Mouse (Mus musculus) embryonic facial prominence, embryonic 12.5 days (tissue): ENCODE results near the gene Cdipt. TPM values are rescaled to one million over a fixed set of nuclear protein-coding genes. Genes with fewer than 3 reads are reported as not detected.
A peak's percentile ranks its signal among the peaks of the same experiment; 100 is the strongest.

Experiments used
- ATAC-seq: fragments of 200-750 bp; cut with Nextera tagmentation; 2 replicates; pipeline ENCODE4 v1.8.0; 2017; ENCODE audit not compliant: insufficient number of reproducible peaks, insufficient read depth, low FRiP score, low TSS enrichment
- H3K27ac ChIP-seq: fragments of 300-500 bp; sonication (generic); 2 replicates; pipeline ENCODE4 v1.5.1; 2016; ENCODE audit warnings: mild to moderate bottlenecking
- H3K27me3 ChIP-seq: fragments of 300-500 bp; sonication (generic); 2 replicates; pipeline ENCODE4 v1.6.1; 2016; ENCODE audit warnings: mild to moderate bottlenecking, moderate library complexity
- H3K36me3 ChIP-seq: fragments of 300-500 bp; sonication (generic); 2 replicates; pipeline ENCODE4 v1.6.1; 2016; ENCODE audit warnings: mild to moderate bottlenecking
- H3K4me1 ChIP-seq: fragments of 300-500 bp; sonication (generic); 2 replicates; pipeline ENCODE4 v1.6.1; 2016
- H3K4me2 ChIP-seq: fragments of 300-500 bp; sonication (generic); replicated peaks from 2 replicates; pipeline ENCODE4 v1.6.1; 2016; ENCODE audit warnings: mild to moderate bottlenecking, moderate library complexity
- H3K4me3 ChIP-seq: fragments of 300-500 bp; sonication (generic); 2 replicates; pipeline ENCODE4 v1.5.1; 2016; ENCODE audit warnings: mild to moderate bottlenecking
- H3K9ac ChIP-seq: fragments of 300-500 bp; sonication (generic); 2 replicates; pipeline ENCODE4 v1.6.1; 2016; ENCODE audit warnings: mild to moderate bottlenecking, moderate library complexity
- H3K9me3 ChIP-seq: fragments of 300-500 bp; sonication (generic); 2 replicates; pipeline ENCODE4 v1.6.1; 2016; ENCODE audit warnings: mild to moderate bottlenecking, moderate library complexity
- WGBS: fragments of 180-500 bp; shearing (Covaris S2); methylation state at CpG from one replicate; pipeline ENCODE4 v1.1.7; 2016; 5-methylcytosine and 5-hydroxymethylcytosine counted together
- polyA plus RNA-seq: library from polyadenylated mRNA; unstranded; fragments of >200 nt; fragmentation: Nextera tagmentation; extraction: Ambion mirVana; gene quantifications from 2 replicates; pipeline ENCODE4 v1.2.1, GENCODE M21; 2016

The Cdipt gene
- polyA plus RNA-seq, 1 experiment from 2014 or later = 88.0 TPM

DNA sequence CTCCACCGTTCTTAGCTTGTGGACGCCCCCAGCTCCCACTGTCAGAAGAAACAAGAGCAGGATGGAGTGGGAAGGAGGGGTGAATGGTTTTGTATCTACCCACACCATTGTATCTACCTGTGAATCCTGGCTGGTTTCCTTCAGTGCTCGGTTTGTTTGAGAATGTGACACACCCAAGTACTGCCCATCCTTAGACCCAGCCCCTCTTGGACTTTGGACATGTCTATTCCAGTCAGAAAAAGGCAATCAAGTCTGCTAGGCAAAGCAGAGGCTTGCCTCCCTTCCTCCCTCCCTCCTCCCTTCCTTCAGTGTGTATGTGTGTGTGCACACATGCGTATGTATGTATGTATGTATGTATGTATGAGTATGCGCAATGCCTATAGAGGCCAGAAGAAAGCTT is 27.9 kb downstream of the Cdipt start:
- Histone ChIP-seq H3K27ac (no peak overlapping the region), H3K27me3 (no peaks in the 10 kb centered on the region), H3K4me3 (no peak overlapping the region), H3K4me1 (0 out of 2 replicates have a peak, but pooled peaks cover 5% of the 10 kb centered on the region), H3K9me3 (no peaks in the 10 kb centered on the region), H3K36me3 (no peaks in the 10 kb centered on the region), H3K9ac (no peak overlapping the region), H3K4me2 (no peak overlapping the region)
- WGBS = 87% methylated on average over 5 of the region's 5 CpGs
- ATAC-seq = no peak

DNA sequence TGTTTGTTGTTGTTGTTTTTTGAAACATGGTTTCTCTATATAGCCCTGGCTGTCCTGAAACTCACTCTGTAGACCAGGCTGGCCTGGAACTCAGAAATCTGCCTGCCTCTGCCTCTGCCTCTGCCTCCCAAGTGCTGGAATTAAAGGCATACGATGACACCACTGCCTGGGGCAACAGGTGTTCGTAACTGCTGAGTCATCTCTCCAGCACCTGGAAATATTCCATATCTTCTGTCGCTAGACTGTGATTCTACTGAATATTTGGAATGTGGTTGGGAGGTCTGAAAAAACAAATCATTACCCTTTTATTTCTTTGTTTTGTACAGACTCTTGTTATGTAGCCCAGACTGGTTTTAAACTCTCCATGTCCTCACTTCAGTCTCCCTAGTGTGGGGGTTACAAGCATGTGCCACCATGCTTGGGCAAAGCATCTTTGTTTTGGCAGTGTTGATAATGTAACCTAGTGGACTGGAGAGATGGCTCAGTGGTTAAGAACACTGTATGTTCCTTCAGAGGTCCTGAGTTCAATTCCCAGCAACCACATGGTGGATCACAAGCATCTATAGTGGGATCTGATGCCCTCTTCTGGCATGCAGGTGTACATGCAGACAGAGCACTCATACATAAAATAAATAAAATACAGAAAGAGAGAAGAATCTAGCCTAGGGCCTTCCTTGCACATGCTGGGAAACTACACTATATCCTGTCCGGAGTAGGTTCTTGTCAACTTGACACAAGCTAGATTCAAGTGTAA is 28.6 kb downstream of the Cdipt start:
- Histone ChIP-seq H3K36me3 (no peaks in the 10 kb centered on the region), H3K4me3 (no peak overlapping the region), H3K9me3 (no peaks in the 10 kb centered on the region), H3K4me2 (no peak overlapping the region), H3K9ac (no peak overlapping the region), H3K27ac (no peak overlapping the region), H3K27me3 (no peaks in the 10 kb centered on the region), H3K4me1 (0 out of 2 replicates have a peak, but pooled peaks cover 5% of the 10 kb centered on the region)
- ATAC-seq = no peak
- WGBS = 86% methylated on average over 4 of the region's 4 CpGs

DNA sequence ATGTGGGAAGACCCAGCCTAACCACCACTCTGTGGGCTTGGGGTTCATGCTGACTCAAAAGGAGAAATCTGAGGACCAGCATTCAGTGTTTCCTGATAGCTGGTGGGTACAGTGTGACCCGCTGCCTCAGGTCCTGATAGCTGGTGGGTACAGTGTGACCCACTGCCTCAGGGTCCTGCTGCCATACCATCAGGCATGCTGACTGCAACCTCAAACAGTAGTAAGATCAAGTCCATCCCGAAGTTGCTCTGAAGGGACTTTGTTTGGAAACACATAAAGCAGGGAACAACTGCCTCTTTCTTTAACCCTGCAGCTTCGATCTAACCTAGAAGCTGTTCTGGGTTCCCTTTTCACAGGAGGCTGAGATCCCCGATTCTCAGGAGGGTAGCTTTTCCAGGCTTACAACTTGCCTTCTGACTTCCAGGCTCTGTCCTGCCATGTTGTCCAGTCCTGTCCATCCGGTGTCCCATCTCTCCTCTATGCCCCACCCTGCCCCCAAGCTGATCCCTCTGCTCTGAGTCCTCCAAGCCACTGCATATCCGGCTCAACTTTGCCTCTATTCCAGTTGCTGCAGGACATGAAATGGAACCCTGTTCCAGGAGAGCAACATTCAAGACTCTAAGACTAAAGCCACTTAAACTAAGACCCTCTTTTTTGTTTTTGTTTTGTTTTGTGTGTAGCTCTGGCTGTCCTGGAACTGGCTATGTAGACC is 31.8 kb downstream of the Cdipt start:
- Histone ChIP-seq H3K36me3 (peaks cover 8% of the 10 kb centered on the region), H3K4me2 (no peak overlapping the region), H3K9me3 (no peaks in the 10 kb centered on the region), H3K27me3 (no peaks in the 10 kb centered on the region), H3K4me1 (0 out of 2 replicates have a peak, but pooled peaks cover 5% of the 10 kb centered on the region), H3K9ac (no peak overlapping the region), H3K27ac (no peak overlapping the region), H3K4me3 (no peak overlapping the region)
- ATAC-seq = no peak
- 78% methylated on average over 6 of the region's 6 CpGs for WGBS

DNA sequence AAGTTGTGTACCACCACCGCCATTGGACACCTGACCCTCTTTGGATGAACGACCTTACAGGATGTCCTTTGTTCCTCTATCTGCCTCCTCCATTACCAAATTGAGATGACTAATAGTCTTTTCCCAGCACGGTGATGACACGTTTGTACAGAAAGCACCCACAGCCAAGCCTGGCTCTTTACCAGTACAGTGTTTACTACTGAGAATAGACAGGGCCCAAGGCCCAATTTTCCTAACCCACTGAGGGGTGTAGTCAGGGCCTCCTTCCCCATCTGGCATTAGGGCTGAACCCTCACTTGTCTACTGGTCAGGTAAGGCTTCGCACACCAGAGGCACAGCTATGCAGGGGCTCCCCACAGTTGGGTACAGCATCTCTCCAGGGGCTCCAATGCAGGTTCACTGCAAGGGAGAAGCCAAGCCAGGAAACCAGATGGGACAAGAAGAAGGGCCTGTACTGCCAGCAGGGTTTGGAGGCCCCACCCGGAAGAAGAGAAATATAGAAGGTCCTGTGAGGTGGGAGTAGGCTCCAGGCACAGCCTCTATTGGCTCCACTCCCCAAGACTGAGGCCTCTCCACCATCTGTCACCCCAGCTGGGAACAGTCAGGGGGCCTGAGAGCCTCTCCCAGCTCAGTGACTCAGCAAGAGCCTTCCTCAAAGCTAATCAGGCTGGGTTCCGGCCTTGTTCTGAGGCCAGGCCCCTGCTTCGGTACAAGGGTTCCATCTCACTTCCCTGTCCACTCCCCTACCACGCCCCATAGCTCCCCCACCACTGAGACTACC is 32.7 kb downstream of the Cdipt start:
- H3K27ac ChIP-seq = 0 out of 2 replicates have a peak overlapping the region, but pooled peaks have one; percentile 17

DNA sequence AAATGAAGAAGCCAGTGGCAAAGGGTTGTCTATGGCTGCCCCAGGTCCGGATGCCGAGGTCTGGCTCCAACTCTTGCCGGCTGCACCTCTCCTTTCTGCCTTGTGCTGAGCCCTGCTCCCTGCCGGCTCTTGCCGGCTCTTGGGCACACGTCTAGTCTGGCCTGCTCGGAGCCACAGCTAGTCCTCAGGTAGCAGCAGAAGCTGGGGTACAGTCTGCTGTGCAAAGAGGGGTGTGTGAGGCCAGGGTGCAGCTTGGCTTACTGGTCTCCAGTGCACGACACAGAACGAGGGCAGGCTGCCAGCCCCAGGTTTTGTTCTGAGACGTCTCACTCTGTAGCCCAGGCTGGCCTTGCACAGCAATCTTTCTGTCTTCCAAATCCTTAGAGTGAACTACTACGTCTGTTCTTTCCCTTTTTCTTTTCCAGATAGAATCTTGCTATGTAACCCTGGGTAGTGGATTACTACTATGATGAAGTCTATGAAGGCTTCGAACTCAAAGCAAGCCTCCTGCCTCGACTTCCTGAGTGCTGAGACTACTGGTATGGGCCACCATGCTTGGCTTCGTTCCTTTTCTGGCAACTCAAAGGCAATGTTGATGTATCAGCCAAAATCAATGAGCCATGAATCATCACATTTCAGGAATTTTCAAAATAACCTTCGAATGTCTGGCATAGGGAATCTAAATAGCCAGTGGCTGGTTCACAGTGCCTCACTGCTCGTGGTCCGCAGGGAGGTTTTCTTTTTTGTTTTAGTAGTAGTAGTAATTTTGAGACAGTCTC is 33.8 kb downstream of the Cdipt start:
- no peak for ATAC-seq
- 83% methylated on average over 17 of the region's 17 CpGs for WGBS
- no peaks in the 10 kb centered on the region for H3K27me3 ChIP-seq
- H3K9me3 ChIP-seq = no peaks in the 10 kb centered on the region
- H3K27ac ChIP-seq = no peak overlapping the region
- H3K4me2 ChIP-seq = no peak overlapping the region
- peaks cover 23% of the 10 kb centered on the region for H3K36me3 ChIP-seq
- H3K4me1 ChIP-seq = peaks cover 11% of the 10 kb centered on the region
- H3K9ac ChIP-seq = no peak overlapping the region
- H3K4me3 ChIP-seq = no peak overlapping the region

More for the DNA sequence above, 32.7 kb downstream of the Cdipt start:
- Histone ChIP-seq H3K9me3 (no peaks in the 10 kb centered on the region), H3K36me3 (peaks cover 13% of the 10 kb centered on the region), H3K9ac (no peak overlapping the region), H3K4me2 (no peak overlapping the region), H3K4me3 (no peak overlapping the region), H3K27me3 (no peaks in the 10 kb centered on the region), H3K4me1 (0 out of 2 replicates have a peak, but pooled peaks cover 5% of the 10 kb centered on the region)
- ATAC-seq = no peak
- WGBS = 71% methylated on average over 9 of the region's 9 CpGs

DNA sequence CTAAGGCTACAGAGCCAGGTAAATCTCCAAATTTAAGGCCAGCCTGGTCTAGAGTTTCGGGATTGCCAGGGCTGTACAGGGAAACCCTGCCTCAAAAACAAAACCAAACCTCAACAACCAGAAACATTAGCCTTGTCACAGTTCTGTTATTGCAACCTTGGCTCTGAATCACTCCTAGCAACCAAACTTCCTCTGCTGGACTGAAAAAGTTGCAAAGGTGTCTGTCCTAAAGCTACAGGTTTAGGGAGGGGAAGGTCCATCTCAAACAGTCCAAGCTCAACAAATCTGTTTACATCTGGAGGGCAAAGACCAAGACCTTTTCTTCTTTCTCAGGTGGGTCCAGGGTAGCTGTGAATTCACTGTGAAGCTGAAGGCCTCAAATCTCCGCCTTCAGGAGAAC is 35.3 kb downstream of the Cdipt start:
- H3K9ac ChIP-seq = no peak overlapping the region
- H3K9me3 ChIP-seq = no peaks in the 10 kb centered on the region
- H3K27ac ChIP-seq = no peak overlapping the region
- no peak overlapping the region for H3K4me3 ChIP-seq
- H3K4me1 ChIP-seq = peaks cover 24% of the 10 kb centered on the region
- H3K27me3 ChIP-seq = no peaks in the 10 kb centered on the region
- peaks cover 36% of the 10 kb centered on the region for H3K36me3 ChIP-seq
- no peak for ATAC-seq
- no peak overlapping the region for H3K4me2 ChIP-seq
- WGBS = 92% methylated on average over 2 of the region's 2 CpGs

DNA sequence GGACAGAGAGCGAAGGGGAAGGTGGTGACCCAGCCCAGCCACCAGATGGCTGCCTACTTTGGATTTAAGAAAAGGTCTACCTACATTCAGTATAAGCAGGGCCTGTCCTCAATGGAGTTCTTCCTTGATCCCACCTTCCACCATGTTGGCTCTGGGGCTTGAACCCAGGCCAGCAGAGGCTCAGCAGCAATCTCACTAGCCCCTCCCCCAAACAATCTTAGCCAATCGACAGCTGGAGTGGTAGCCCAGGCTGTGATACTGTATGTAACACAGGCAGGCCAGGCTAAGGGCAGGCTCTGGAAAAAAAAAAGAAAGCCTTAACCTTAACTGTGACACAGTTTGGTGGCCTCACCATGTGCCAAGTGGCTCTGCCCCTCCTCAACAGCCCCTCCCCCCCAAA is 36.0 kb downstream of the Cdipt start:
- 70% methylated on average over 2 of the region's 2 CpGs for WGBS
- Histone ChIP-seq H3K36me3 (peaks cover 36% of the 10 kb centered on the region), H3K9ac (no peak overlapping the region), H3K9me3 (no peaks in the 10 kb centered on the region), H3K27ac (no peak overlapping the region), H3K4me3 (no peak overlapping the region), H3K4me1 (peaks cover 26% of the 10 kb centered on the region), H3K27me3 (no peaks in the 10 kb centered on the region), H3K4me2 (no peak overlapping the region)
- ATAC-seq = no peak

DNA sequence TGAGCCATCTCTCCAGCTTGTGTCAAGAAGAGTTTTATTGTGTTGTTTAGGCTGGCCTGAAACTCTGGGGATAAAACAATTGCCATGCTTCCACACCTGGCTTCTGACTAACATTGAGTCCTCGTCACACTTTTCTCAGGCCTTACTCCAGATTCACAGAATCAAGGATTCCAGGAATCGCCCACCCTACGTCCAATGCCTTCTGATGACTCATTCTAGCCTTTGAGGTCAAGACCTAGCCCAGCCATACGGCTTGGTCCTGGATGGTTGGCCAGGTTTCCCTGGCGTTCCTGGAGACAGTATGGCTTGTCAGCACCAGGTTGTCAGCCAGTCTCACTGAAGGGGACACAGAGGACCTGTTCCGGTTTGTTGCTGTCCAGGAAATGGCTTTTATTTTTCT is 36.7 kb downstream of the Cdipt start:
- no peak overlapping the region for H3K4me2 ChIP-seq
- ATAC-seq = no peak
- H3K4me3 ChIP-seq = no peak overlapping the region
- no peaks in the 10 kb centered on the region for H3K9me3 ChIP-seq
- no peaks in the 10 kb centered on the region for H3K27me3 ChIP-seq
- WGBS = 87% methylated on average over 6 of the region's 6 CpGs
- H3K27ac ChIP-seq = no peak overlapping the region
- H3K4me1 ChIP-seq = peaks cover 26% of the 10 kb centered on the region
- peaks cover 36% of the 10 kb centered on the region for H3K36me3 ChIP-seq
- no peak overlapping the region for H3K9ac ChIP-seq

DNA sequence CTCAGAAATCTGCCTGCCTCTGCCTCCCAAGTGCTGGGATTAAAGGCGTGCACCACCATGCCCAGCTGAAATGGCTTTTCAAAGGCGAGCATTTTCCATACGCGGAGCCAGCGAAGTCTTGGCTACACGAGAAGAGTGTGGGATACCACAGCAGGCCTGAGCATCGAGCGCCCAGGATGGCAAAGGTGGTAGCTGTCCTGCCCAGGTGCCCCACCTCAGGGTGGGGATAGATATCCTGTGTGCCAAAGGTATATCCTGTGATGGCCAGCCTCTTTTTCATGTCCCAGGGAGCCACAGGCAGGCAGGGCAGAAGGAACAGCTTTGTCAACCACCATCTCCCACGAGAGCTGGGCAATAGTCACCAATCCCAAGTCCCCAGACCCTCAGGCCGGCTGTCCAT is 37.1 kb downstream of the Cdipt start:
- no peaks in the 10 kb centered on the region for H3K27me3 ChIP-seq
- H3K27ac ChIP-seq = no peak overlapping the region
- ATAC-seq = no peak
- H3K4me2 ChIP-seq = no peak overlapping the region
- no peaks in the 10 kb centered on the region for H3K9me3 ChIP-seq
- H3K4me1 ChIP-seq = peaks cover 30% of the 10 kb centered on the region
- WGBS = 97% methylated on average over 10 of the region's 10 CpGs
- H3K36me3 ChIP-seq = peaks cover 36% of the 10 kb centered on the region
- no peak overlapping the region for H3K9ac ChIP-seq
- H3K4me3 ChIP-seq = no peak overlapping the region

DNA sequence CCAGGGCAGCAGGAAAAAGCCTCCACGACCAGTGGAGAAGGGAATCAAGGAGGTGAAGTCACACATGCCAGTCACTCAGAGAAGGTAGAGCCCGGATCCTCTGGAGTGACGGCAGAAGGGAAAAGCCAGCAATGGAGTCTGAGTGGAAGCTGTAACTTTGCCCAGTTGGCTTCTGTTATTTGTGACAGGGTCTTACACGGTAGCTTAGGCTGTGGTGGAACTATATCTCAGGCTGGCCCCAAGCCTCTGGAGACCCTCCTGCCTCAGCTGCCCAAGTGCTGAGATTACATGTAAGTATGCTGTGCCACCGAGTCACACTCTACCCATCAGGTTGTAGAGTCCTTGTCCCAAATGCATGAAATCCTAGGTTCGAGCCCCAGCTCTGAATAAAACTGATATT is 37.7 kb downstream of the Cdipt start:
- no peak overlapping the region for H3K4me3 ChIP-seq
- no peak overlapping the region for H3K9ac ChIP-seq
- no peak overlapping the region for H3K4me2 ChIP-seq
- H3K9me3 ChIP-seq = no peaks in the 10 kb centered on the region
- no peak overlapping the region for H3K27ac ChIP-seq
- WGBS = 94% methylated on average over 6 of the region's 6 CpGs
- peaks cover 35% of the 10 kb centered on the region for H3K4me1 ChIP-seq
- H3K27me3 ChIP-seq = no peaks in the 10 kb centered on the region
- no peak for ATAC-seq
- H3K36me3 ChIP-seq = peaks cover 36% of the 10 kb centered on the region

DNA sequence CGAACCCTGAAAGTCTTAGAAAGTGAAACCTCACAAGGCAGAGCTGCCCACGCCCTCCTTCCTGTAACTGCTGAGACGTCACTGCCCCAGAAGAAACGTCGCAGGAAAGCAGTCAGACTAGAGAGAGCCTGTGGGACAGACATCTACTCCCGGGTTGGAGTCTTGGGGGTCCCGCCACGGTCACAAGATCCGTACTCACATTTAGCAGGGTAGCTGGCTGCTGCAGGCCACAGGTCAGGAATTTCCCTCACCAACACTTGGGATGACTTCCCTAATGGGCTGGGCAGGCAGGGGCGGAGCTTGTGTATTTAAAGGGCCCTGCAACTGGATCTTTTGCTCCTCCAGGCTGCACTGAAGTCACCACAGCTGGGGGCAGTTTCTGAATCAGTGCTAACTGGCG is 38.6 kb downstream of the Cdipt start, which contains the start of gene Mvp:
Mvp (minus strand) TSS at position 302 of the 400 bp plus-strand sequence.
- no peaks in the 10 kb centered on the region for H3K9me3 ChIP-seq
- WGBS = 40% methylated on average over 11 of the region's 11 CpGs
- H3K27ac ChIP-seq = peak within 1 kb of the TSS; percentile 93; the same call in 1 of the 2 replicates
- peak within 1 kb of the TSS; percentile 82; the same call in 1 of the 2 replicates for H3K9ac ChIP-seq
- peak within 1 kb of the TSS; percentile 97 for H3K4me2 ChIP-seq
- H3K4me3 ChIP-seq = peak within 1 kb of the TSS; percentile 55
- H3K4me1 ChIP-seq = peaks cover 42% of the 10 kb centered on the region
- peaks cover 36% of the 10 kb centered on the region for H3K36me3 ChIP-seq
- no peak for ATAC-seq
- no peaks in the 10 kb centered on the region for H3K27me3 ChIP-seq
